Mouse (Mus musculus) olfactory bulb, adult 2 months (tissue): ENCODE measurements around the gene Lpar3. TPM values are rescaled to one million over a fixed set of nuclear protein-coding genes. Genes with fewer than 3 reads are reported as not detected.

ENCODE experiments used
- H3K27ac ChIP-seq: fragments of 200-500 bp; 2 replicates; pipeline ENCODE4 v1.5.1; 2012; ENCODE audit warnings: low read depth, low read length; ENCODE audit not compliant: insufficient read depth
- H3K4me1 ChIP-seq: fragments of 200-500 bp; 2 replicates; pipeline ENCODE4 v1.6.1; 2012; ENCODE audit warnings: low read length; ENCODE audit not compliant: control insufficient read depth, insufficient read depth
- H3K4me3 ChIP-seq: fragments of 200-500 bp; 2 replicates; pipeline ENCODE4 v1.5.1; 2012; ENCODE audit warnings: mild to moderate bottlenecking, low read depth, low read length, moderate library complexity; ENCODE audit not compliant: insufficient read depth
- CTCF ChIP-seq: fragments of 200-500 bp; IDR thresholded peaks from 2 replicates; pipeline ENCODE4 v1.5.1; 2012; ENCODE audit warnings: low read depth, mild to moderate bottlenecking, low read length, moderate library complexity; ENCODE audit not compliant: insufficient read depth
- POLR2A ChIP-seq: fragments of 200-500 bp; IDR thresholded peaks from 2 replicates; pipeline ENCODE4 v1.6.1; 2012; ENCODE audit warnings: mild to moderate bottlenecking, low read depth, low read length, moderate library complexity; ENCODE audit not compliant: insufficient read depth
- WGBS: fragments of 180-500 bp; shearing (Covaris S2); methylation state at CpG from one replicate; pipeline ENCODE4 v1.1.7; 2018; 5-methylcytosine and 5-hydroxymethylcytosine counted together
- polyA plus RNA-seq: library from polyadenylated mRNA; stranded (reverse); fragments of >200 nt; gene quantifications from 2 replicates; pipeline ENCODE4 v1.2.4, GENCODE M21; 2012; ENCODE audit warnings: low replicate concordance; ENCODE audit not compliant: missing spikeins, insufficient read depth, insufficient read length

The Lpar3 gene
- not detected in 2 replicates for polyA plus RNA-seq

DNA sequence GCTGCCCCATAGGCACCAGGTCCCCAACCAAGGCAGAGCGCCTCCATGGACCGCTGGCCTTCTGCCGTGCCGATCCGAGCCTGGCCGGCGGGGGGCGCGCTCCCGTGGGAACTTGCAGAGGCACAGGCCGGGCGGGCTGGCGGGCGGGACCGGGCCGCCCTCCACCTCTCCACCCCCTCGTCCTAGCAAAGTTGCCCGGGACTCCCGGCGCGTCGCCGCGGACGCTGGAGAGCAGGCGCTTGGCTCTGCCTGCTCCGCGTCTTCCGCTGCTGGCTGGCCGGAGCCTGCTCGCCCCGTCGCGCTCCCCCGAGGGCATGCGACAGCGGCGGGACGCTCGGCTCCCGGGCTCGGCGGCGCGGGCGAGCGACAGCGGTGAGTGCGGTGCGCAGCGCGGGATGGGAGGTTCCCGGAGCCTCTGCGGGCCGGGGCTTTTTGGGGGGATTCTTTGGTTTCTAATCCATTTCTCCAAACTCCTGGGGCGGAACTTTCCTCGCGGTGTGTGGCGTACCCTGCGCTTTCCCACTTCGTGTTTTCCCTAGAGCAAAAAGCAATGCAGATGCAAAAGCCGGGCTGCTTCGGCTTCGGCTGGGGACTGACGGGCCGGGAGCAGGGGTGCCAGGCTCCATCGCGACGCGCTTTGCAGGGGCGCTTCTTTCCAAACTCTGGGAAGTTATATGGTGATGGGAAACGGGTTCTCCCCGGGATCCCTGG lies at the start of gene Lpar3:
Gene Lpar3 (plus strand): TSS at position 188 of the 711 bp plus-strand sequence.
- Histone ChIP-seq H3K27ac (no peak within 1 kb of the TSS), H3K4me3 (peak within 1 kb of the TSS; percentile 30), H3K4me1 (peaks cover 9% of the 10 kb centered on the region)
- no peak for TF ChIP-seq POLR2A
- no peak for TF ChIP-seq CTCF
- 1% methylated on average over 73 of the region's 73 CpGs for WGBS

DNA sequence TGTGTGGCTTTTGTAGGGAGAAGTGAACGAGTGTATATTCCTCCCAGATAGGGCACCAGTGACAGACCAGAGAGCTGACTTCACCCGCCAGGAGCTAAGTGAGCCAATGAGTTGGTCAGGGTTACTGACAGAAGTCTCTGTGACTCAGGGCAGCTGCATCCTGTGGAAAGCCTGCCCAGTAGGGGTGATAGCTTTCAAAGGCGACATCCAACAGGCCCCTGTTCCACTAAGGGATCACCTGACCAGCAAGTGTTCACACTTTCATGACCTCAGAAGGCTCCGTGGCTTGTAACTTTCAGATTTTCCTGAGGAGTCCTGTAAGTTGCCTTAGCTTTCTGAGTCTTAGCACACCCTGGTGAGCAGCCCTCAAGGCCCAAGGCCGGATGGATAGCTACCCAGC lies 47.7 kb upstream of the Lpar3 start:
- 84% methylated on average over 5 of the region's 5 CpGs for WGBS

DNA sequence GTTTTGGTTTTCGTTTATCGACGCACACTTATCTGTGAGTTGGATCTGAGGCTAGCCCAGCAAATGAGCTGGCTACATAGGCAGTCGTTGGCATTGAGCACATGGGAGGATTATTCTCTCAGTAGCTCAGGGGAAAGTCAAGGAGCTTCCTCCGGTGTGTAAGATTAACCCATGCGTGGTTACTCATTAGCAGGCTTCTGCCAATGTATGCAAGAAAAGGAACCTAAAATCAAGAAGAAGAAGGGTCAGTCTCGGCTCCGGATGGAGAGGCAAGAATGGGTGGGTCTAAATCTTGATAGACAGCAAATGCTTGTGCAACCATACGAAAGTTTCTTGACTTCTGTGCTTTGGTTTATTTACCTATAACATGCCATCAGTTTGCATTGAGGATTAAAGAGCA lies 46.5 kb upstream of the Lpar3 start:
- 92% methylated on average over 9 of the region's 9 CpGs for WGBS
- H3K4me1 ChIP-seq: no peaks in the 10 kb centered on the region
- no peak for TF ChIP-seq CTCF
- TF ChIP-seq POLR2A: no peak
- H3K4me3 ChIP-seq: no peak overlapping the region
- no peak overlapping the region for H3K27ac ChIP-seq

More for the DNA sequence above, 47.7 kb upstream of the Lpar3 start:
- Histone ChIP-seq H3K4me3 (no peak overlapping the region), H3K4me1 (no peaks in the 10 kb centered on the region), H3K27ac (no peak overlapping the region)
- TF ChIP-seq POLR2A (no peak), CTCF (no peak)

DNA sequence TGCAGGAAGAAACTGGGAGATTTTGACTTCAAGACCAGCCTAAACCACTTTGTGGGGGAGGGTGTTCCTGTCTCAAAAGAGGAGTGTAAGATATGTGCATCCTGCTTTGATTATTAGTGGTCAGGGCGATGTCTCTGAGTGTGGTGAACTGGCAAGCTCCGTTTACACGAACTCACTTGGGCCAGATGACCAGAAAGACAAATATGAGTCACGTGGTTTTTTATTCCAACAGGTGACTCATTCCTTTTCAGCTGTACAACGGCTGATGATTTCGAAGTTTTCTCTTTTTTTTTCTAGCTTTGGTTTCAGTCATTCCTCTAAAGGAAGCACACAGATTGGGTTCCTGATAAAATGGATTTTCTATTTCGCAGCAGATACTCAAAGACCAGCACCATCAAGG lies 43.5 kb upstream of the Lpar3 start:
- TF ChIP-seq POLR2A (no peak), CTCF (no peak)
- no peaks in the 10 kb centered on the region for H3K4me1 ChIP-seq
- H3K4me3 ChIP-seq: no peak overlapping the region
- H3K27ac ChIP-seq: no peak overlapping the region
- 76% methylated on average over 7 of the region's 7 CpGs for WGBS

DNA sequence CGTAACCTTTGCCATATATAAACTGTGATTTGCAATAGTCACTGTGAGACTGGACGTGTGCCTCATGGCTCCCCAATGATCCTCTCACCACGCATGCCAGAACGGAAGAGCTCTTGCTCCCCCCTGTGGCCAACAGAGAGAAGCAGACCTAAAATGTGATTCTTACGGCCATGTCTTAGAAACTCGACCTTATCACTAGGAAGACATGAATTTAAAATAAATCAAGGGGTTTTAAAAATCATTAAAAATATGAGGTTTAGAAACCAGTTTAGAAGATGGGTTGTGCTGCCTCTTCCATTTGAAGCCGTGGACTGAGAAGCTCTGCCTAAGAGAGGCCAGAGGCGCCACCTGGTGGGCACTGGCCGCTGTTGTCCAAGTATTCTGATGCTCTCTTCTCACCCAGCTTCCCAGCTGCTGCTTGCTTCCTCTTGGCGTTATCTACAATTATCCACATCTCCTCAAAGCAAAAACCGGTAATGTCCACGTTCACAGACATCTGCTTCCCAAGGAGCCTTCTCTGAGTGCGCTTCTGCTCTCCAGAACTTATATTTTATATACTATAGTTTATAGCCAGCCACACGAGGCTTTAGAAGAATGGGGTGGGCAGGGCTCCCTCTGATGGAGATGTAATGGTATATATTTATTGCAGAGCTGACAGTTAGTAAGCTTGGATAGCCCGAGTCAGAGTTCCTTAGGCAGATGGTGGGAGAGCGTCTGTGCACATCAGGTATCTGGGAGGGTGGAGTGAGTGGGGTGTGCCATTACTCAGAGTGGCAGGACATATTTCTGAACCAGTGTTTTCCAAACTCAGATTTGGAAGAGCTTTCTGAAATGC lies 42.8 kb upstream of the Lpar3 start:
- Histone ChIP-seq H3K4me1 (no peaks in the 10 kb centered on the region), H3K4me3 (no peak overlapping the region), H3K27ac (no peak overlapping the region)
- WGBS: 2% methylated on average over 16 of the region's 16 CpGs
- TF ChIP-seq CTCF (peak; percentile 98), POLR2A (no peak)

DNA sequence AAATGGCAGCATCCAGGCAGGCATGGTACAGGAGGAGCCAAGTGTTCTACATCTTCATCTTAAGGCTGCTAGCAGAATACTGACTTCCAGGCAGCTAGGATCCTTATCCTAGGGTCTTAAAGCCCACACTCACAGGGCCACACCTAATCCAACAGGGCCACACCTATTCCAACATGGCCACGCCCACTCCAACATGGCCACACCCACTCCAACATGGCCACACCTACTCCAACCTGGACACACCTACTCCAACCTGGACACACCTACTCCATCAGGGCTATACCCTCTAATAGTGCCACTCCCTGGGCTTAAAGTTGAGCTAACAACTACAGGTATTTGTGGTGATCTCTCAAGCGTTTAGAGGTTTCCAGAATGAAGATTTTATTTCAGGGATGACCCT lies 40.4 kb upstream of the Lpar3 start:
- Histone ChIP-seq H3K27ac (no peak overlapping the region), H3K4me1 (no peaks in the 10 kb centered on the region), H3K4me3 (no peak overlapping the region)
- 35% methylated on average over 2 of the region's 2 CpGs for WGBS
- TF ChIP-seq POLR2A (no peak), CTCF (no peak)

DNA sequence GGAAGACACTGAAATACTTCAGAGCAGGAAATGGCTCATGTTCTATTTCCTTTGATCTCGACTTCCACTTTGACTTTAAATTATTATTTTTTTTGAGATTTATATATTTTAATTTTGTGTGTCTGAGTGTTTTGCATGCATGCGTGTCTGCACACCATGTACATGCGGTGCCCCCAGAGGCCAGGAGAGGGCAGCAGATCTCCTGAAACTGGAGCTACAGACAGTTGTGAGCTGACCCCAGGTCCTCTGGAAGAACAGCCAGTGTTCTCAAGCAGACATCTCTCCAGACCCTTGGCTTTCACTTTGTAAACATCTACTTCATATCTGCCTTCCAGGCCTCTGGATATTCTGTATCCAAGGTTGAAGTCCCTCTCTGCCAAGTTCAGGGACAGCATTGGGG lies 39.8 kb upstream of the Lpar3 start:
- TF ChIP-seq CTCF (peak; percentile 37; the same call in 1 of the 2 replicates), POLR2A (no peak)
- 39% methylated on average over 3 of the region's 3 CpGs for WGBS
- Histone ChIP-seq H3K4me3 (no peak overlapping the region), H3K4me1 (no peaks in the 10 kb centered on the region), H3K27ac (no peak overlapping the region)

DNA sequence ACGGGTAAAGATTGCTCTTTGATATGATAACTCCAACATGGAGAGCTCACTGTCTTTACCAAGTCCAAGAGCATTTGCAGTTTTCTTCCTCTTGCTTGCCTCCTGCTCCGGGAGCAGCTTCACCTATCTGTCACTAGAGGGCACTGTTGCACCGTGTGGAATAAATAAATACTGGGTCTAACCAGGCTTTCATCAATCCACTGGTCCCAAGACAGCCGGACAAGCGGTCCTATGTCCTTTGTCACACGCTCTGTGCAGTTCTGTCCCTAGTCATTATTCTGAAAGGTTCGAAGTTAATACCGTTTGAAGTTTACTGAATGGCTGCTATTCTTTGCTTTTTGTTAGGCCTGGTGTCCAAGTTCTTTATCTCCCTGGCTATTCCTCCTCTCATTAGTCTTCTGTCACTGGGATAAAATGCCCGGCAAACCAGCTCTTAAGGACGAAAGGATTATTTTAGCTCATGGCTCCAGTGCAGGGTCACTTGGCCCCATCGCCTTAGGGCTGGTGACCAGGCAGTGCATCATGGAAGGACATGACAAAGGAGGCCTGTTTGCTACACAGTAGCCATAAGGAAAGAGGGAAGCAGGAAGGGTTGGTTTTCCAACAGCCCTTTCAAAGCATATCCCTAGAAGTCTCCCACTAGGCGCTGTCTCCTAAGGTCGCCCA lies 35.6 kb upstream of the Lpar3 start:
- 24% methylated on average over 13 of the region's 13 CpGs for WGBS
- Histone ChIP-seq H3K4me1 (no peaks in the 10 kb centered on the region), H3K27ac (no peak overlapping the region), H3K4me3 (no peak overlapping the region)
- TF ChIP-seq CTCF (0 out of 2 replicates have a peak, but pooled peaks have one; percentile 22), POLR2A (no peak)

DNA sequence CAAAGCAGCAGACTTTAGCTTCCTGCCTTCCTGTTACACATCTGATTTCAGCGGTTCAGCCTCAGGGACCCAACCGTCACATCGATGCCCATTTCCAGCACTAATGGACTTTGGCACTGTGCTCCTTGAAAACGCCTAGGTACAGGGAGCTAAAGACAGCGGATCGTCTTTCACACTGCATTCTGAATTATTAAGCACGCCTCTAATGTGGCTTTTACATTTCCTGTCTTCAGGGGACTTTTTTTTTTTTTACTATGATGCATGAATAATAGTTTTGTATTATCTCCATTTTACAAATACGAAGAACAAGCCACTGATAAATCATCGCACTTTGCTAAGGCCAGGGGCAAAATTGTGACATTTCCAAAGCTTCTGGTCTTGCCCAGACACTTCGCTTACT lies 34.7 kb upstream of the Lpar3 start:
- no peaks in the 10 kb centered on the region for H3K4me1 ChIP-seq
- H3K4me3 ChIP-seq: no peak overlapping the region
- H3K27ac ChIP-seq: no peak overlapping the region
- WGBS: 90% methylated on average over 10 of the region's 10 CpGs
- no peak for TF ChIP-seq CTCF
- no peak for TF ChIP-seq POLR2A
